ENCODE assay signal across 12 mouse cellular contexts in the genomic region with DNA sequence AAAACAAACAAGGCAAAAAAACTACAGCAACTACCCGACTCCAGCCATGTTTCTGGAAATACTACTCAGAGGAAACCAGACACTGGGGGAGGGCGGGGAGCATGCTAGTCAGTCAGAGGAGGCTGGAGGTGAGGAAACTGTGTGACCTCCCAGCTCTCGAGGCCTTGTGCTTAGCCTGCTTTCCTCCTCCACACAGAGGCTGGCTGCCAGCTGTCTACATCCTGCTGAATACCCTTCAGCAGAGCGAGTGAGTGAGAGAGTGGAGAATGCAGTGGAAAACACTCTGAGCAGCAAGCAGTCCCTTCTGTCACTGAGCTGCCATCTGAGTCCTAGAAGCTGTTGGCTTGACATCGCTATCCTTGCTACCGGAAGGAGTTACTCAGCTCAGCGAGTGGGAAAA. TPM values are rescaled to one million over a fixed set of nuclear protein-coding genes. Genes with fewer than 3 reads are reported as not detected.
A peak's percentile ranks its signal among the peaks of the same experiment; 100 is the strongest.
DNase-seq lines count a peak whose midpoint lies in the region; ATAC-seq and TF ChIP-seq lines count a peak whose summit lies in the region.
"Had no signal": no experiment of that assay in that cellular context is flagged by ENCODE, and none has a peak within 500 bp of the region (broad histone marks: within the 10 kb centered on the region; RNA-seq: fewer than 3 reads in every experiment).

No protein-coding gene starts in this region.

- no peaks in the 10 kb centered on the region for H3K27me3 ChIP-seq in kidney, postnatal 0 days (ENCODE audit: insufficient read depth, low read length)
- no peaks in the 10 kb centered on the region for H3K27me3 ChIP-seq in neural tube, embryonic 15.5 days (replicated peaks)
- H3K27me3 ChIP-seq in hindbrain, embryonic 14.5 days (ENCODE audit: control insufficient read depth, insufficient read depth, low read length) = no peaks in the 10 kb centered on the region

- ATAC-seq in kidney, postnatal 0 days (replicated peaks; ENCODE audit: low FRiP score, low read depth) = peak; percentile 54
- no peak for ATAC-seq in neural tube, embryonic 15.5 days (ENCODE audit: low FRiP score)
- ATAC-seq in hindbrain, embryonic 14.5 days (ENCODE audit: low FRiP score) = no peak
- ATAC-seq: forebrain, embryonic 16.5 days had no signal

- H3K9me3 ChIP-seq in kidney, postnatal 0 days (replicated peaks; ENCODE audit: low read length) = no peaks in the 10 kb centered on the region
- no peaks in the 10 kb centered on the region for H3K9me3 ChIP-seq in neural tube, embryonic 15.5 days (replicated peaks)
- H3K9me3 ChIP-seq in hindbrain, embryonic 14.5 days (ENCODE audit: control insufficient read depth, low read length) = no peaks in the 10 kb centered on the region

- no peaks in the 10 kb centered on the region for H3K36me3 ChIP-seq in kidney, postnatal 0 days (ENCODE audit: insufficient read depth, low read length)
- no peaks in the 10 kb centered on the region for H3K36me3 ChIP-seq in neural tube, embryonic 15.5 days
- H3K36me3 ChIP-seq in hindbrain, embryonic 14.5 days (replicated peaks; ENCODE audit: control insufficient read depth, insufficient read depth) = no peaks in the 10 kb centered on the region

- H3K9ac ChIP-seq in kidney, postnatal 0 days (ENCODE audit: low read depth, low read length) = no peak overlapping the region
- no peak overlapping the region for H3K9ac ChIP-seq in neural tube, embryonic 15.5 days (replicated peaks)
- H3K9ac ChIP-seq in hindbrain, embryonic 14.5 days = no peak overlapping the region

- H3K27ac ChIP-seq in kidney, postnatal 0 days = no peak overlapping the region
- no peak overlapping the region for H3K27ac ChIP-seq in neural tube, embryonic 15.5 days (replicated peaks)
- H3K27ac ChIP-seq in hindbrain, embryonic 14.5 days = no peak overlapping the region

- WGBS in kidney, postnatal 0 days = 30% methylated on average over 7 of the region's 7 CpGs
- 77% methylated on average over 7 of the region's 7 CpGs for WGBS in neural tube, embryonic 15.5 days
- WGBS in hindbrain, embryonic 14.5 days = 79% methylated on average over 7 of the region's 7 CpGs

- TF ChIP-seq CTCF in kidney, postnatal 0 days (IDR thresholded peaks at IDR 0.05; ENCODE audit: low read depth) = no peak

- H3K4me2 ChIP-seq in kidney, postnatal 0 days (ENCODE audit: low read length) = no peak overlapping the region
- no peak overlapping the region for H3K4me2 ChIP-seq in neural tube, embryonic 15.5 days
- H3K4me2 ChIP-seq in hindbrain, embryonic 14.5 days (replicated peaks) = no peak overlapping the region

- peak; percentile 38 for DNase-seq in adrenal gland, postnatal 14 days
- no peak for DNase-seq in adrenal gland, postnatal 25 days
- peak; percentile 86 for DNase-seq in kidney, postnatal 0 days (ENCODE audit: low spot score)
- DNase-seq in kidney, adult 8-10 months = no peak
- DNase-seq in embryo, embryonic 11 days = peak; percentile 27
- DNase-seq in lung, postnatal 10 days = peak; percentile 87
- no peak for DNase-seq in hindbrain, embryonic 14.5 days (ENCODE audit: low spot score)
- DNase-seq: cerebellum, adult 8-10 months had no signal

- no peaks in the 10 kb centered on the region for H3K4me1 ChIP-seq in kidney, postnatal 0 days (replicated peaks; ENCODE audit: insufficient read depth, low read length)
- no peaks in the 10 kb centered on the region for H3K4me1 ChIP-seq in neural tube, embryonic 15.5 days
- H3K4me1 ChIP-seq in hindbrain, embryonic 14.5 days (replicated peaks; ENCODE audit: control insufficient read depth, insufficient read depth, low read length) = no peaks in the 10 kb centered on the region

- H3K4me3 ChIP-seq in kidney, postnatal 0 days (replicated peaks; ENCODE audit: low read depth, low read length) = no peak overlapping the region
- H3K4me3 ChIP-seq in neural tube, embryonic 15.5 days (replicated peaks) = no peak overlapping the region
- no peak overlapping the region for H3K4me3 ChIP-seq in hindbrain, embryonic 14.5 days (replicated peaks; ENCODE audit: low read length)

RNA-seq across cellular contexts. Expression of a gene that starts 30.2 kb away (rescaled TPM):
- not detected in 2 replicates for total RNA-seq in adrenal gland, postnatal 14 days (2021)
- total RNA-seq in adrenal gland, postnatal 25 days (2021) = not detected in 2 replicates
- polyA plus RNA-seq in kidney, postnatal 0 days (2015; fragmentation: Nextera tagmentation; extraction: Ambion mirVana) = 0.25 and 0.28 TPM in 2 replicates
- 0.14 TPM in 1 of 2 replicates, not detected in the other for polyA plus RNA-seq in neural tube, embryonic 15.5 days (2015; fragmentation: Nextera tagmentation; extraction: Ambion mirVana)
- not detected in 2 replicates for polyA plus RNA-seq in hindbrain, embryonic 14.5 days (2014; fragmentation: Nextera tagmentation; extraction: Ambion mirVana)
- total RNA-seq: layer of hippocampus, adult 18-20 months; megakaryocyte progenitor cell, adult 5-6 weeks had no signal
- polyA plus RNA-seq: forebrain, embryonic 16.5 days had no signal

RNA-seq across cellular contexts. Expression of a gene that starts 44.7 kb away (rescaled TPM):
- total RNA-seq in adrenal gland, postnatal 14 days (2021) = 97.8 and 99.6 TPM in 2 replicates
- total RNA-seq in adrenal gland, postnatal 25 days (2021) = 84.6 and 98.9 TPM in 2 replicates
- 46.3 and 51.0 TPM in 2 replicates for polyA plus RNA-seq in kidney, postnatal 0 days (2015; fragmentation: Nextera tagmentation; extraction: Ambion mirVana)
- polyA plus RNA-seq in neural tube, embryonic 15.5 days (2015; fragmentation: Nextera tagmentation; extraction: Ambion mirVana) = 72.6 and 82.6 TPM in 2 replicates
- polyA plus RNA-seq in hindbrain, embryonic 14.5 days (2014; fragmentation: Nextera tagmentation; extraction: Ambion mirVana) = 96.6 and 102 TPM in 2 replicates

Comparison
In these comparisons a context has a peak if more than half of its experiments do, and no peak if none do; other contexts are left out.
1. DNase-seq: peak in adrenal gland, postnatal 14 days (single experiment), kidney, postnatal 0 days (single experiment), embryo, embryonic 11 days (single experiment) and lung, postnatal 10 days (single experiment); none in adrenal gland, postnatal 25 days (single experiment), kidney, adult 8-10 months (0 of 2) and hindbrain, embryonic 14.5 days (single experiment).